Mouse (Mus musculus) midbrain, postnatal 0 days (tissue): Measurements from ENCODE around the gene Hyou1. TPM values are rescaled to one million over a fixed set of nuclear protein-coding genes. Genes with fewer than 3 reads are reported as not detected.
A peak's percentile ranks its signal among the peaks of the same experiment; 100 is the strongest.
"Not testable (repeated sequence)": the region's sequence is repeated elsewhere in the genome, so short reads cannot be mapped to it uniquely, and the experiment has no call there.

ENCODE experiments used
- ATAC-seq: fragments of 200-750 bp; cut with Nextera tagmentation; 2 replicates; pipeline ENCODE4 v1.8.0; 2017; ENCODE audit warnings: moderate number of reproducible peaks, mild to moderate bottlenecking, moderate TSS enrichment, moderate library complexity; ENCODE audit not compliant: low FRiP score
- DNase-seq: peaks from one replicate; pipeline ENCODE4 v3.0.0-alpha.2; 2015; ENCODE audit warnings: low spot score
- H3K27ac ChIP-seq: fragments of 300-500 bp; sonication (generic); 2 replicates; pipeline ENCODE4 v1.5.1; 2014; ENCODE audit warnings: low read depth, mild to moderate bottlenecking, low read length, mixed read lengths
- H3K27me3 ChIP-seq: fragments of 300-500 bp; sonication (generic); 2 replicates; pipeline ENCODE4 v1.6.1; 2014; ENCODE audit warnings: low read length, control low read depth, mixed read lengths; ENCODE audit not compliant: insufficient read depth
- H3K36me3 ChIP-seq: fragments of 300-500 bp; sonication (generic); 2 replicates; pipeline ENCODE4 v1.6.1; 2014; ENCODE audit warnings: low read length, control low read depth, mixed read lengths; ENCODE audit not compliant: insufficient read depth
- H3K4me1 ChIP-seq: fragments of 300-500 bp; sonication (generic); 2 replicates; pipeline ENCODE4 v1.6.1; 2014; ENCODE audit warnings: mild to moderate bottlenecking, control low read depth, antibody characterized with exemption, low read length, mixed read lengths; ENCODE audit not compliant: insufficient read depth
- H3K4me2 ChIP-seq: fragments of 300-500 bp; sonication (generic); 2 replicates; pipeline ENCODE4 v1.6.1; 2014; ENCODE audit warnings: low read depth, mild to moderate bottlenecking, low read length, mixed read lengths; ENCODE audit not compliant: poor library complexity, severe bottlenecking
- H3K4me3 ChIP-seq: fragments of 300-500 bp; sonication (generic); 2 replicates; pipeline ENCODE4 v1.5.1; 2014; ENCODE audit warnings: low read depth, mild to moderate bottlenecking, low read length, moderate library complexity
- H3K9ac ChIP-seq: fragments of 300-500 bp; sonication (generic); replicated peaks from 2 replicates; pipeline ENCODE4 v1.6.1; 2014; ENCODE audit warnings: mild to moderate bottlenecking, low read length, moderate library complexity, mixed read lengths; ENCODE audit not compliant: poor library complexity, severe bottlenecking
- H3K9me3 ChIP-seq: fragments of 300-500 bp; sonication (generic); 2 replicates; pipeline ENCODE4 v1.6.1; 2016; ENCODE audit warnings: low read length, control low read depth
- CTCF ChIP-seq: IDR thresholded peaks from 2 replicates; pipeline ENCODE4 v1.5.1; 2016; ENCODE audit warnings: antibody characterized with exemption, mild to moderate bottlenecking
- WGBS: fragments of 180-500 bp; shearing (Covaris S2); extraction: QIAGEN DNeasy Blood & Tissue Kit; methylation state at CpG from one replicate; pipeline ENCODE4 v1.1.7; 2014; 5-methylcytosine and 5-hydroxymethylcytosine counted together
- polyA plus RNA-seq: library from polyadenylated mRNA; unstranded; fragments of >200 nt; fragmentation: Nextera tagmentation; extraction: Ambion mirVana; gene quantifications from 2 replicates; pipeline ENCODE4 v1.2.1, GENCODE M21; 2015
- total RNA-seq: library from RNA; depleted of rRNA; stranded (reverse); fragments of >200 nt; gene quantifications from 2 replicates; pipeline ENCODE4 v1.2.3, GENCODE M21; 2014

Hyou1 gene
- total and polyA plus RNA-seq, 2 experiments from 2014 or later: 18.5 to 64.7 TPM

DNA sequence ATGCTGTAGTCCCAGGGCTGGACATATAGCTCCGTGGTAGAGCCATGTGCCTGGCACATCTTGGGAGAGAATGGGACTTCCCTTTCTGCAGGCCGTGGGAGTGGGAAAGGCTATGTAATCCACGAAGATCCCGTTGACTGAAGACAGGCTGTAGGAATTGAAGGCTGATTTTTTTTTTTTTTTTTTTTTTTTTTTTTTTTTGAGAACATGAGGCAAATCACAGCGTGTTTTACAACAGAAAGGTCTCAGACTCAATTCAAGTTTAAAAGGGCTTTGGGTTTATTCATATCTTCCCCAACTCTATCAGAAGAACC, 43.2 kb upstream of the Hyou1 start:
- H3K4me2 ChIP-seq: peak overlapping the region; percentile 86
- TF ChIP-seq CTCF: no peak
- peak overlapping the region; percentile 90 for H3K9ac ChIP-seq
- H3K9me3 ChIP-seq: no peaks in the 10 kb centered on the region
- peak overlapping the region; percentile 87 for H3K4me3 ChIP-seq
- H3K4me1 ChIP-seq: peaks cover 5% of the 10 kb centered on the region; the same call in 1 of the 2 replicates
- 3% methylated on average over 5 of the region's 5 CpGs for WGBS
- ATAC-seq: no peak
- no peaks in the 10 kb centered on the region for H3K27me3 ChIP-seq
- H3K36me3 ChIP-seq: peaks cover 28% of the 10 kb centered on the region
- DNase-seq: no peak
- peak overlapping the region; percentile 85; the same call in 1 of the 2 replicates for H3K27ac ChIP-seq

- WGBS: 28% methylated on average over 4 of the region's 4 CpGs
- not testable (repeated sequence) for H3K9me3 ChIP-seq, H3K9ac ChIP-seq, DNase-seq, H3K4me3 ChIP-seq, H3K27me3 ChIP-seq, H3K27ac ChIP-seq, ATAC-seq, H3K4me1 ChIP-seq
- Histone ChIP-seq H3K36me3 (peaks cover 26% of the 10 kb centered on the region), H3K4me2 (peak overlapping the region; percentile 86; the same call in 1 of the 2 replicates)
Observed at GRCm38 (mm10) chr9:44336513-44336912, 42.8 kb upstream of the Hyou1 start.

GRCm38 (mm10) chr9:44336964-44337363, 42.3 kb upstream of the Hyou1 start:
- H3K9ac ChIP-seq: 0 out of 2 replicates have a peak overlapping the region, but pooled peaks have one; percentile 14
- H3K4me2 ChIP-seq: peak overlapping the region; percentile 86; the same call in 1 of the 2 replicates
- 84% methylated on average over 3 of the region's 3 CpGs for WGBS
- H3K27ac ChIP-seq: no peak overlapping the region
- H3K4me3 ChIP-seq: no peak overlapping the region
- H3K4me1 ChIP-seq: peaks cover 5% of the 10 kb centered on the region; the same call in 1 of the 2 replicates
- H3K36me3 ChIP-seq: peaks cover 22% of the 10 kb centered on the region
- no peak for TF ChIP-seq CTCF
- ATAC-seq: no peak
- no peaks in the 10 kb centered on the region for H3K9me3 ChIP-seq
- no peaks in the 10 kb centered on the region for H3K27me3 ChIP-seq
- DNase-seq: no peak

DNA sequence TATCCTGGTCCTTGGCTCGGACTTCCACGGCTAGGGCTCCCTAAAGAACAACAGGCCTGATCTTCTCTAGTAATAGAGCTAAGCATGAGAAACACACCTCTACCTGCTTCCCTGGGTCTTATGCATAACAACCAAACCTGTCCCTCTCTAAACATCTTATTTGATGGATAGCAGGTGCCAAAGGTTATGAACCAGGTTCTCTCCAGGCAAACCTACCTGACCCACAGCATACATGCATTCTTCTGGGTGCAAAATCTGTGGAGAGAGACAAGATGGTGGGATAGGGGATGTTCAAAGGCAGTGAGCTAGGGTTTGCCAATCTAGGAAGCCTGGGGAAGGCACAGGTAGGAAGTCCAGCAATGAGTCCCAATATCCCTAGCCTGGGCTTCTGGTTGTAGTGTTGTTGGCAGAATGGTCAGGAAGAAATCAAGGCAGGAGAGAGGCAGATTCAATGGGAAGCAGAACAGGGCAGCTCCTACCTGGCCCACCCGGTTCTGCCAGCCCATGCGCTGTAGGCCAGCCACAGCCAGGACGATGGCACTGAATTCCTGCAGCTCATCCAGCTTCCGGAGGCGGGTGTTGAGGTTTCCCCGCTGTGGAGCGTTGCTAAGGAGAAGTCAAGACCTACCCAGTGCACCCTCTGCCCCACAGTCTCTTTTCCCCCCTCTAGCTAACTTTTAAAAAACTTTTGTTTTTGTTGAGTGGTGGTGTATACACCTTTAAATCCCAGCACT, 41.7 kb upstream of the Hyou1 start:
- H3K27me3 ChIP-seq: no peaks in the 10 kb centered on the region
- H3K27ac ChIP-seq: no peak overlapping the region
- no peaks in the 10 kb centered on the region for H3K9me3 ChIP-seq
- H3K4me2 ChIP-seq: no peak overlapping the region; the same call in 1 of the 2 replicates
- TF ChIP-seq CTCF: no peak
- 59% methylated on average over 9 of the region's 9 CpGs for WGBS
- no peak for DNase-seq
- no peak for ATAC-seq
- H3K9ac ChIP-seq: no peak overlapping the region; the same call in 1 of the 2 replicates
- H3K36me3 ChIP-seq: peaks cover 19% of the 10 kb centered on the region
- H3K4me3 ChIP-seq: no peak overlapping the region
- H3K4me1 ChIP-seq: peaks cover 6% of the 10 kb centered on the region; the same call in 1 of the 2 replicates

GRCm38 (mm10) chr9:44338574-44338973, 40.7 kb upstream of the Hyou1 start:
- WGBS: 81% methylated on average over 5 of the region's 5 CpGs

GRCm38 (mm10) chr9:44341487-44341886, 37.8 kb upstream of the Hyou1 start:
- Histone ChIP-seq H3K4me2 (no peak overlapping the region), H3K9ac (no peak overlapping the region), H3K27me3 (no peaks in the 10 kb centered on the region), H3K27ac (no peak overlapping the region), H3K36me3 (peaks cover 10% of the 10 kb centered on the region), H3K4me3 (no peak overlapping the region), H3K9me3 (no peaks in the 10 kb centered on the region), H3K4me1 (peaks cover 14% of the 10 kb centered on the region; the same call in 1 of the 2 replicates)
- ATAC-seq (no peak), DNase-seq (no peak)
- WGBS: 93% methylated on average over 5 of the region's 5 CpGs
- no peak for TF ChIP-seq CTCF

More at GRCm38 (mm10) chr9:44338574-44338973, 40.7 kb upstream of the Hyou1 start:
- Histone ChIP-seq H3K4me3 (no peak overlapping the region), H3K27ac (no peak overlapping the region), H3K9ac (no peak overlapping the region), H3K36me3 (peaks cover 9% of the 10 kb centered on the region), H3K9me3 (no peaks in the 10 kb centered on the region), H3K4me1 (peaks cover 14% of the 10 kb centered on the region; the same call in 1 of the 2 replicates), H3K4me2 (no peak overlapping the region), H3K27me3 (no peaks in the 10 kb centered on the region)
- DNase-seq (no peak), ATAC-seq (no peak)
- peak; percentile 40 for TF ChIP-seq CTCF
